Mouse (Mus musculus): ENCODE results near the gene Zfp784. TPM values are rescaled to one million over a fixed set of nuclear protein-coding genes. Genes with fewer than 3 reads are reported as not detected.

The Zfp784 gene
- total RNA-seq, 2 experiments from 2014 or later: 5.3 to 6.1 TPM

DNA sequence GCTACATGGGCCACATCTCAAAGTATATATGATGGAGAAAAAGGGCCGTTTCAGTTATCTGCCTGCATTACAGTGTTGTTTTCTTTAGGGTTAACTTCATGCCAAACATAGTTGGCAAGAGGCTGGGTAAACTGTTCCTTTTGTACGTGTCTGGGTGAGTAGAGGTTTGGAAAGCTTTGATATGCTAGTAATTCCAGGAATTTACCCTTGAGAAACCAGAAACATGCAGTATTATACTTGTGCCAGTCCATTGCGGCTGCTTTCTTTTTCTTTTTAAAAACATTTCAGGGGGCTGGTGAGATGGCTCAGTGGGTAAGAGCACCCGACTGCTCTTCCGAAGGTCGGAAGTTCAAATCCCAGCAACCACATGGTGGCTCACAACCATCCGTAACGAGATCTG, 41.3 kb downstream of the Zfp784 start:
- intact Hi-C loops (cut with DNase I): loop anchor here (2.0 kb wide), 1 partner anchor 54 kb away; the partner anchor contains the start of gene Zfp580
- no peak for DNase-seq (ENCODE audit: low spot score)

DNA sequence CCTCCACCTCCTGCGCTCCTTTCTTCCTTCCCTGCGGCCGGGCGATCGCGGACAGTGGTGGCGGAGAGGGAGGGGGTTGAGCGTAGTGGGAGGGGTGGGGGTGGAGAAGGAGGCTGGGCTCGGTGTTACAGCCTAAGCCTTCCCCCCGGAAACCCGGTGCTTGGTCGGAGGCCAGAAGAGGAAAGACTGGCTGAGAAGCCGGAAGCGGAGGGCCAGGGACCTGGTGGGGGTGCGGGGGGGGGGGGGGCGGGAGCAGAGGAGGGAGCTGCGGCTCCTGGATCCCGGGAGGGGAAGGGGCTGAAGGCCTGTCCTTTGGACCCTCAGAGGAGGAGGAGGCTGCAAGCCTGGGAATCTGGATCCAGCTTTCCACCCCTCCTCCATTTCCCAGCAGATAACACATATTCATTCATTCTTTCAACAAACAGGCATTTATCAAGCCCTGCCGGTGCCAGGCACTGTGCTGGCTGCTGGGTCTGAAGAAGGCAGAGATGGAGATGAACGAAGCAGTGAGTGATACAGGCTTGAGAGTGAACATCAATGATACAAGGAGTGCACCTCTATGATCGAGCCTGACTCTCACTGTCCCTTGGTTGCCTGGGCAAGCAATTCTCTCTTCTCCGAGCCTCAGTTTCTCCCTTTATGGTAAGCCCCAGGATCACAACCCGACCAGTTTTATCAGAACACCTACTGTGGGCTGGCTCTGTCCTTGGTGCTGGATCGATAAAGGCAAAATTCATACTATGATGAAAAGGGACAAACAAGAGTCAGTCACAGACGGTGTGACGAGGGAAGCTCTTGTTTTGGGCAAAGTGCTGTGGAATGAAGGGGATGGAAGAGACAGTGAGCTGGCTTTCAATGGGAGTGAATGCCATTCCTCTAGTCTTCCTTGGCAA, 42.0 kb downstream of the Zfp784 start, which contains the start of gene Zfp579:
TSS of gene Zfp579 (minus strand) at position 156 of the 893 bp plus-strand sequence.
- peak; percentile 81 for DNase-seq (ENCODE audit: low spot score)
- intact Hi-C loops (cut with DNase I): loop anchor here (2.0 kb wide), 1 partner anchor 55 kb away; the partner anchor contains the start of gene Zfp580

DNA sequence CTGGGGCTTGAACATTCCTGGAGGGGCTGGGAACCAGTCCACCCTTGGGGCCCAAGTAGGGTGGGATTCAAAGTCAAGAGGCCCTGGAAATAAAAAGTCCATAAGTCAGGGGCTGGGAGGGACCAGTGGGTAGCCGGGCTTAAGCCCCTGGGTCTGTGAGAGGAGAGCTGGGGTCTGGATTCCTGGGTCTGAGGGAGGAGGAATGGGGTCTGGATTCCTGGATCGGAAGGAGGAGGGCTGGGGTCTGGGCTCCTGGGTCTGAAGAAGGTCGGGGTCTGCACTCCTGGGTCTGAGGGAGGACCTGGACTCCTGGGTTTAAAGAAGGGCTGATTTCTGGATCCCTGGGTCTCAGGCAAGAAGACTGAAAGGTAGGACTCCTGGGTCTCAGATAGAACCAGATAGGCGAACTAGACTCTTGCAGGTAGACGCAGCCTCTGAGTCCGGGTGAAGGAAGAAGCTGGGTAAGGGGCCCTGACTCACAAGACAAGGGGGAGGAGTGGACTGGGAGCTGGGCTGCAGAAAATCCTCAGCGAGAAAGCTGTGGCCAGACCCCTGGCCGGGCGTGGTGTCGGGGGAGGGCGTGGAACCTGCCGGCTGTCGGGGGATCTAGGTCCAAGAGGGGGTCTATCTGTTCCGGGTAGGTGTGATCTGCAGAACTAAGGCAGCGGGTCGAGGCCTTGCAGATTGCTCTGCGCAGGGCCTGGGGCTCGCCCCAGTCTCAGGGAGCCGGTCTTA, 42.8 kb downstream of the Zfp784 start:
- no peak for DNase-seq (ENCODE audit: low spot score)
- intact Hi-C loops (cut with DNase I): loop anchor here (2.0 kb wide), 1 partner anchor 55 kb away; the partner anchor contains the start of gene Zfp580

GRCm38 (mm10) chr7:4993999-4994788, 44.1 kb downstream of the Zfp784 start:
- intact Hi-C loops (cut with DNase I): no loop called here
- DNase-seq (ENCODE audit: low spot score): no peak

DNA sequence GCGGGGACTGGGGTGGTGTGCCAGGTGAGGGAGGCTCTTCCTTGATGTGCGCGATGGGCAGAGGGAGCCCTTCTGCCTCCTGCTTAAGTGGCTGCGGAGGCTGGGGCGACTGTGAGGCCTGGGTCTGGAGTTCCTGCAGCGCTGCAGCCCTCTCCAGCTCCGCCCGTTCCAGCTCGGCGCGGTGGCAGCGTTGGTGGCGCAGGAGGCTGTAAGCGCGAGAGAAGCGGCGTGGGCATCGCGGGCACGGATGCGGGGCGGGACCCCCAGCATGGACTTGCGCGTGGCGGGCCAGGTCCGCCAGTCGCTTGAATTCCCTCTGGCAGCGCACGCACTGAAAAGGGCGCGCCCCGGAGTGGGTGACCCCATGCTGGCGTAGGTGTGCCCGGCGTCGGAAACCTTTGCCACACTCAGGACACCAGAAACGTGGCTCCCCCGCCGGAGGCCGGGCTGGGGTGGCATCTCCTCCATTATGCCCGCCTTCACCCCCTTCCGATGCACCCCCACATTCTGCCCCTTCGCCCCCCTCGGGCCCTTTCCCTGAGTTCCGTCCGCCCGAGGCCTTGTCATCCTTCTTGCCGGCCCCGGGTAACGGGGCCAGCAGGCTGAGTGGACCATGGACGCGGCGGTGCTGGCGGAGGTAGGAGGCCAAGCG, 44.8 kb downstream of the Zfp784 start:
- no peak for DNase-seq (ENCODE audit: low spot score)

DNA sequence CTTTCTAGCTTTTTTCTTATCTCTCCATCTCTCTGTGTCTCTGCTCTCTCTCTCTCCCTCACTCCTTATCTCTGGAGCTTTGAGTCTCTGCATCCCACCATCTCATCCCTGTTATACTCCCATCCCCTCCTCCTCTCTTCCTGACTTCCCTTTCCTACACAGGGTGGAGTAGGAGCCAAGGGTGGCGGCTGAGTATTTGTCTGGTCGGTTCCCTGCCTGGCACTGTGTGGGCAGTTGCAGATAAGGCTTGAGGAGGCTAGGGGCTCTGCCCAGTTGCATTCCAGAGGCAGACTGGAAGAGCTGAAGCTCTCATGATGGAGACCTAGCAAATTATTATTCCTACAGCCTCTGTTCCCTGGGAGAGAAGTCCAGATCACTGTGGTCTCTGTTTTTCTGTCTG, 50.0 kb downstream of the Zfp784 start:
- intact Hi-C loops (cut with DNase I): no loop called here
- no peak for DNase-seq (ENCODE audit: low spot score)

More for the DNA sequence above, 44.8 kb downstream of the Zfp784 start:
- intact Hi-C loops (cut with DNase I): no loop called here

Other genes starting within 250 kb of the Zfp784 start
- 1 to 10 TPM; 3.5 to 4.3 TPM for gene Tmem238, start 248.8 kb downstream of the Zfp784 start, total RNA-seq (2021)
- 100 to 1,000 TPM; 489 to 533 TPM for gene Rpl28, start 245.6 kb downstream of the Zfp784 start, total RNA-seq (2021)
- 10 to 100 TPM; 84.6 to 93.3 TPM for gene Ube2s, start 225.9 kb downstream of the Zfp784 start, total RNA-seq (2021)
- under 1 TPM in 1 of 2 experiments, not detected in 1; 0.08 TPM for gene Shisa7, start 193.8 kb downstream of the Zfp784 start, total RNA-seq (2021)
- gene Isoc2b, start 168.2 kb downstream of the Zfp784 start, total RNA-seq (2021): 1 to 10 TPM; 3.5 to 5.3 TPM
- 10 to 100 TPM; 40.5 to 44.4 TPM for gene Isoc2a, start 161.3 kb downstream of the Zfp784 start, total RNA-seq (2021)
- not detected for gene Gm36210, start 131.9 kb downstream of the Zfp784 start, total RNA-seq (2021)
- gene Zfp628, start 123.2 kb downstream of the Zfp784 start, total RNA-seq (2021): 1 to 10 TPM; 7.9 to 8.1 TPM
- gene Nat14, start 116.4 kb downstream of the Zfp784 start, total RNA-seq (2021): 1 to 10 TPM; 3.8 to 5.4 TPM
- 1 to 10 TPM; 3.8 to 4.3 TPM for gene Ssc5d, start 112.7 kb downstream of the Zfp784 start, total RNA-seq (2021)
- 10 to 100 TPM; 22.4 to 28.7 TPM for gene Sbk2, start 74.0 kb downstream of the Zfp784 start, total RNA-seq (2021)
- 10 to 100 TPM; 46.1 to 48.7 TPM for gene Sbk3, start 67.3 kb downstream of the Zfp784 start, total RNA-seq (2021)
- gene Zfp579, start 42.3 kb downstream of the Zfp784 start, total RNA-seq (2021): 10 to 100 TPM; 14.9 to 18.0 TPM
- gene Zfp524, start 24.0 kb downstream of the Zfp784 start, total RNA-seq (2021): 1 to 10 TPM; 8.7 to 9.0 TPM
- 10 to 100 TPM; 13.6 to 24.2 TPM for gene Fiz1, start 23.7 kb downstream of the Zfp784 start, total RNA-seq (2021)
- not detected for gene Gm44973, start 22.9 kb downstream of the Zfp784 start, total RNA-seq (2021)
- 10 to 100 TPM; 12.8 to 15.4 TPM for gene Zfp865, start 18.1 kb downstream of the Zfp784 start, total RNA-seq (2021)
- under 1 TPM; 0.28 to 0.31 TPM for gene Ccdc106, start 17.9 kb downstream of the Zfp784 start, total RNA-seq (2021)
- not detected for gene 4632433K11Rik, start 4.3 kb downstream of the Zfp784 start, total RNA-seq (2021)
- gene Zfp580, start 13.1 kb upstream of the Zfp784 start, total RNA-seq (2021): 1 to 10 TPM; 5.6 to 5.8 TPM
- 10 to 100 TPM; 66.9 to 71.1 TPM for gene U2af2, start 23.7 kb upstream of the Zfp784 start, total RNA-seq (2021)
- gene Epn1, start 41.8 kb upstream of the Zfp784 start, total RNA-seq (2021): 100 to 1,000 TPM; 178 to 187 TPM
- gene Rfpl4, start 78.5 kb upstream of the Zfp784 start, total RNA-seq (2021): not detected
- gene Rasl2-9, start 87.5 kb upstream of the Zfp784 start, total RNA-seq (2021): 1 to 10 TPM; 5.8 to 6.2 TPM
- gene Vmn1r55, start 111.2 kb upstream of the Zfp784 start, total RNA-seq (2021): not detected
- not detected for gene Vmn1r56, start 158.3 kb upstream of the Zfp784 start, total RNA-seq (2021)
- gene Vmn1r57, start 180.0 kb upstream of the Zfp784 start, total RNA-seq (2021): not detected

Data from heart, postnatal 25 days (tissue).